Mouse (Mus musculus) stomach, postnatal 0 days (tissue): ENCODE data around the gene Pde4b.

Source experiments
- CTCF ChIP-seq: IDR thresholded peaks from 2 replicates; pipeline ENCODE4 v1.5.1; 2016; ENCODE audit warnings: antibody characterized with exemption, low read depth, mild to moderate bottlenecking, moderate library complexity
- EP300 ChIP-seq: optimal IDR thresholded peaks from 2 replicates; pipeline ENCODE3; 2016; ENCODE audit warnings: antibody characterized with exemption

GRCm38 (mm10) chr4:102570766-102571411, 483.5 kb downstream of the Pde4b start:
- TF ChIP-seq CTCF: no peak
- TF ChIP-seq EP300: no peak
